Mouse (Mus musculus): Measurements from ENCODE around the gene Man1a. TPM values are rescaled to one million over a fixed set of nuclear protein-coding genes. Genes with fewer than 3 reads are reported as not detected.

Gene Man1a
- polyA plus RNA-seq, 2 experiments, result 11.9 to 14.2 TPM

- DNase-seq (ENCODE audit: low spot score) (no peak), ATAC-seq (ENCODE audit: low FRiP score, low read depth) (no peak)
- Histone ChIP-seq H3K4me2 (replicated peaks; ENCODE audit: low read depth, low read length, severe bottlenecking) (no peak overlapping the region), H3K9ac (ENCODE audit: low read depth, low read length, severe bottlenecking) (no peak overlapping the region), H3K27me3 (ENCODE audit: control insufficient read depth, insufficient read depth, low read length) (no peaks in the 10 kb centered on the region), H3K4me3 (replicated peaks; ENCODE audit: low read length) (no peak overlapping the region), H3K9me3 (ENCODE audit: control insufficient read depth, low read length) (no peaks in the 10 kb centered on the region), H3K27ac (replicated peaks; ENCODE audit: low read depth, low read length) (no peak overlapping the region), H3K4me1 (ENCODE audit: control insufficient read depth, insufficient read depth, low read length) (no peaks in the 10 kb centered on the region), H3K36me3 (ENCODE audit: control insufficient read depth, insufficient read depth, low read length) (no peaks in the 10 kb centered on the region)
- WGBS, result 89% methylated on average over 3 of the region's 3 CpGs
- TF ChIP-seq POLR2A (IDR thresholded peaks at IDR 0.05; ENCODE audit: borderline replicate concordance, extremely low read depth, insufficient read depth, insufficient read length), result no peak
These were observed 69.5 kb downstream of the Man1a start for GRCm38 (mm10) chr10:54006868-54007267.

- no peaks in the 10 kb centered on the region for H3K4me1 ChIP-seq (ENCODE audit: control insufficient read depth, insufficient read depth, low read length)
- no peaks in the 10 kb centered on the region for H3K27me3 ChIP-seq (ENCODE audit: control insufficient read depth, insufficient read depth, low read length)
- no peak overlapping the region for H3K4me3 ChIP-seq (replicated peaks; ENCODE audit: low read length)
- no peak overlapping the region for H3K9ac ChIP-seq (ENCODE audit: low read depth, low read length, severe bottlenecking)
- ATAC-seq (ENCODE audit: low FRiP score, low read depth) (no peak), DNase-seq (ENCODE audit: low spot score) (no peak)
- no peaks in the 10 kb centered on the region for H3K9me3 ChIP-seq (ENCODE audit: control insufficient read depth, low read length)
- no peaks in the 10 kb centered on the region for H3K36me3 ChIP-seq (ENCODE audit: control insufficient read depth, insufficient read depth, low read length)
- no peak overlapping the region for H3K4me2 ChIP-seq (replicated peaks; ENCODE audit: low read depth, low read length, severe bottlenecking)
- no peak for TF ChIP-seq POLR2A (IDR thresholded peaks at IDR 0.05; ENCODE audit: borderline replicate concordance, extremely low read depth, insufficient read depth, insufficient read length)
- WGBS, result 86% methylated on average over 2 of the region's 2 CpGs
- H3K27ac ChIP-seq (replicated peaks; ENCODE audit: low read depth, low read length), result no peak overlapping the region
These were observed 70.6 kb downstream of the Man1a start for GRCm38 (mm10) chr10:54005847-54006246.

DNA sequence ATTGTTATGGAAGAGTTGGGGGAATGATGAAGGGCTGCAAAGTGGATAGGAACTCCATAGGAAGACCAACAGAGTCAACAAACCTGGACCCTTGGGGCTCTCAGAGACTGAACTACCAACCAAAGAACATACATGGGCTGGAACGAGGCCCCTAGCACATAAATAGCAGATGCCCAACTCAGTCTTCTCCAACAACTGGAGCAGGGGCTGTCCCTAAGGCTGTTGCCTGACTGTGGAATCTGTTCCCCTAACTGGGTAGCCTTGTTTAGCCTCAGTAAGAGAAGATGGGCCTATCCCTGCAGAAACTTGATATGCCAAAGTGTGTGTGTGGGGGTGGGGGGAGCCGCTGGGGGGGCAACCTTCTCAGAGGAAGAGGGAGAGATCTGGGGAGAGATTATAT lies 73.5 kb downstream of the Man1a start:
- H3K27ac ChIP-seq (replicated peaks; ENCODE audit: low read depth, low read length), result no peak overlapping the region
- no peak for TF ChIP-seq POLR2A (IDR thresholded peaks at IDR 0.05; ENCODE audit: borderline replicate concordance, extremely low read depth, insufficient read depth, insufficient read length)
- H3K9me3 ChIP-seq (ENCODE audit: control insufficient read depth, low read length), result no peaks in the 10 kb centered on the region
- no peak overlapping the region for H3K4me2 ChIP-seq (replicated peaks; ENCODE audit: low read depth, low read length, severe bottlenecking)
- ATAC-seq (ENCODE audit: low FRiP score, low read depth) (no peak), DNase-seq (ENCODE audit: low spot score) (no peak)
- H3K36me3 ChIP-seq (ENCODE audit: control insufficient read depth, insufficient read depth, low read length), result no peaks in the 10 kb centered on the region
- no peaks in the 10 kb centered on the region for H3K27me3 ChIP-seq (ENCODE audit: control insufficient read depth, insufficient read depth, low read length)
- 81% methylated on average over 2 of the region's 2 CpGs for WGBS
- H3K9ac ChIP-seq (ENCODE audit: low read depth, low read length, severe bottlenecking), result no peak overlapping the region
- H3K4me1 ChIP-seq (ENCODE audit: control insufficient read depth, insufficient read depth, low read length), result no peaks in the 10 kb centered on the region
- H3K4me3 ChIP-seq (replicated peaks; ENCODE audit: low read length), result no peak overlapping the region

GRCm38 (mm10) chr10:53997301-53997700 lies 79.1 kb downstream of the Man1a start:
- H3K9ac ChIP-seq (ENCODE audit: low read depth, low read length, severe bottlenecking), result no peak overlapping the region
- no peak for TF ChIP-seq POLR2A (IDR thresholded peaks at IDR 0.05; ENCODE audit: borderline replicate concordance, extremely low read depth, insufficient read depth, insufficient read length)

GRCm38 (mm10) chr10:53996216-53996615 lies 80.2 kb downstream of the Man1a start:
- Histone ChIP-seq H3K9me3 (ENCODE audit: control insufficient read depth, low read length) (no peaks in the 10 kb centered on the region), H3K27me3 (ENCODE audit: control insufficient read depth, insufficient read depth, low read length) (no peaks in the 10 kb centered on the region), H3K4me1 (ENCODE audit: control insufficient read depth, insufficient read depth, low read length) (no peaks in the 10 kb centered on the region), H3K27ac (replicated peaks; ENCODE audit: low read depth, low read length) (no peak overlapping the region), H3K9ac (ENCODE audit: low read depth, low read length, severe bottlenecking) (no peak overlapping the region), H3K36me3 (ENCODE audit: control insufficient read depth, insufficient read depth, low read length) (no peaks in the 10 kb centered on the region), H3K4me3 (replicated peaks; ENCODE audit: low read length) (no peak overlapping the region), H3K4me2 (replicated peaks; ENCODE audit: low read depth, low read length, severe bottlenecking) (no peak overlapping the region)
- TF ChIP-seq POLR2A (IDR thresholded peaks at IDR 0.05; ENCODE audit: borderline replicate concordance, extremely low read depth, insufficient read depth, insufficient read length), result no peak
- ATAC-seq (ENCODE audit: low FRiP score, low read depth) (no peak), DNase-seq (ENCODE audit: low spot score) (no peak)

More at GRCm38 (mm10) chr10:53997301-53997700, 79.1 kb downstream of the Man1a start:
- Histone ChIP-seq H3K4me2 (replicated peaks; ENCODE audit: low read depth, low read length, severe bottlenecking) (no peak overlapping the region), H3K9me3 (ENCODE audit: control insufficient read depth, low read length) (no peaks in the 10 kb centered on the region), H3K27ac (replicated peaks; ENCODE audit: low read depth, low read length) (no peak overlapping the region), H3K4me3 (replicated peaks; ENCODE audit: low read length) (no peak overlapping the region), H3K27me3 (ENCODE audit: control insufficient read depth, insufficient read depth, low read length) (no peaks in the 10 kb centered on the region), H3K4me1 (ENCODE audit: control insufficient read depth, insufficient read depth, low read length) (no peaks in the 10 kb centered on the region), H3K36me3 (ENCODE audit: control insufficient read depth, insufficient read depth, low read length) (no peaks in the 10 kb centered on the region)
- no peak for DNase-seq (ENCODE audit: low spot score)
- no peak for ATAC-seq (ENCODE audit: low FRiP score, low read depth)
- WGBS, result 94% methylated on average over 13 of the region's 13 CpGs

DNA sequence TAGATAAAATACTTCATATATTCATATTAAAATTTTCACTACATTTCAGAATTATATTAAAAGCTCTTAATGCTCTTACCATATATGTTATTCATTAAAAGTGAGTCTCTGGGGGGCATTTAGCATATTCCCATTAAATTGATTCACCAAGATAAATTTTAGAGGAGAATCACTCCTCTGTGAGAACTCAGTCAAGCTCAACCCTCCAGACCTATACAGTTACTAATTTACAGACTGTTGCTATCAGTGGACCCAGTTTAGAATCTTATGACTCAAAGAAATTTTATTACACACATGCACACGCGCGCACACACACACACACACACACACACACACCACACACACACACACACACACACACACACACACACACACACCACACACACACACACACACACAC lies 81.8 kb downstream of the Man1a start:
- no peak for TF ChIP-seq POLR2A (IDR thresholded peaks at IDR 0.05; ENCODE audit: borderline replicate concordance, extremely low read depth, insufficient read depth, insufficient read length)
- Histone ChIP-seq H3K36me3 (ENCODE audit: control insufficient read depth, insufficient read depth, low read length) (no peaks in the 10 kb centered on the region), H3K27ac (replicated peaks; ENCODE audit: low read depth, low read length) (no peak overlapping the region), H3K9me3 (ENCODE audit: control insufficient read depth, low read length) (no peaks in the 10 kb centered on the region), H3K4me2 (replicated peaks; ENCODE audit: low read depth, low read length, severe bottlenecking) (no peak overlapping the region), H3K27me3 (ENCODE audit: control insufficient read depth, insufficient read depth, low read length) (no peaks in the 10 kb centered on the region), H3K4me1 (ENCODE audit: control insufficient read depth, insufficient read depth, low read length) (no peaks in the 10 kb centered on the region), H3K4me3 (replicated peaks; ENCODE audit: low read length) (no peak overlapping the region), H3K9ac (ENCODE audit: low read depth, low read length, severe bottlenecking) (no peak overlapping the region)
- 92% methylated on average over 3 of the region's 3 CpGs for WGBS
- no peak for ATAC-seq (ENCODE audit: low FRiP score, low read depth)
- DNase-seq (ENCODE audit: low spot score), result no peak
